ENCODE assay signal across 8 mouse cellular contexts in genomic region chr2:101679164-101679784, GRCm38 (mm10). TPM values are rescaled to one million over a fixed set of nuclear protein-coding genes. Genes with fewer than 3 reads are reported as not detected.
DNase-seq lines count a peak whose midpoint lies in the region; ATAC-seq and TF ChIP-seq lines count a peak whose summit lies in the region.

No protein-coding gene starts in this region.

- peak overlapping the region; percentile 96 for H3K4me3 ChIP-seq in E14TG2a.4 (replicated peaks; ENCODE audit: low read length)
- H3K4me3 ChIP-seq in embryonic facial prominence, embryonic 11.5 days (ENCODE audit: low read depth, low read length), result peak overlapping the region; percentile 88

- no peak for TF ChIP-seq CTCF in E14TG2a.4 (conservative IDR thresholded peaks at IDR 0.05; ENCODE audit: low read length)

- H3K4me1 ChIP-seq in E14TG2a.4 (replicated peaks; ENCODE audit: low read depth, low read length), result peaks cover 12% of the 10 kb centered on the region; the same call in 1 of the 2 replicates
- no peaks in the 10 kb centered on the region for H3K4me1 ChIP-seq in embryonic facial prominence, embryonic 11.5 days (ENCODE audit: control insufficient read depth, insufficient read depth, low read length)

- WGBS in embryonic facial prominence, embryonic 11.5 days, result 3% methylated on average over 15 of the region's 15 CpGs

- peaks cover 12% of the 10 kb centered on the region for H3K27me3 ChIP-seq in E14TG2a.4 (ENCODE audit: insufficient read depth, low read length)
- H3K27me3 ChIP-seq in embryonic facial prominence, embryonic 11.5 days (ENCODE audit: control insufficient read depth, insufficient read depth, low read length), result no peaks in the 10 kb centered on the region

- peaks cover 12% of the 10 kb centered on the region for H3K36me3 ChIP-seq in E14TG2a.4 (ENCODE audit: insufficient read depth, low read length)
- no peaks in the 10 kb centered on the region for H3K36me3 ChIP-seq in embryonic facial prominence, embryonic 11.5 days (replicated peaks; ENCODE audit: control insufficient read depth, insufficient read depth, low read depth, low read length)

- peak overlapping the region; percentile 50 for H3K4me2 ChIP-seq in embryonic facial prominence, embryonic 11.5 days (ENCODE audit: low read depth, low read length)

- no peaks in the 10 kb centered on the region for H3K9me3 ChIP-seq in E14TG2a.4 (ENCODE audit: low read length)
- H3K9me3 ChIP-seq in embryonic facial prominence, embryonic 11.5 days (replicated peaks; ENCODE audit: control insufficient read depth, low read length), result no peaks in the 10 kb centered on the region

- no peak overlapping the region; the same call in 1 of the 2 replicates for H3K9ac ChIP-seq in embryonic facial prominence, embryonic 11.5 days (replicated peaks; ENCODE audit: low read length)

- peak; percentile 33 for DNase-seq in adrenal gland, adult 2 months
- DNase-seq in adrenal gland, postnatal 25 days, result no peak
- DNase-seq in embryonic facial prominence, embryonic 11.5 days (ENCODE audit: low spot score), result peak; percentile 30
- DNase-seq in induced T-regulatory cell, adult 2 months (ENCODE audit: low read depth), result peak; percentile 70
- peak; percentile 13 to 14 for DNase-seq in thymus, postnatal 36 days
- DNase-seq in layer of hippocampus, adult 18-20 months (ENCODE audit: low spot score in 2 of 2), result no peak

- H3K27ac ChIP-seq in embryonic facial prominence, embryonic 11.5 days (replicated peaks; ENCODE audit: low read depth, low read length), result no peak overlapping the region

- no peak for ATAC-seq in embryonic facial prominence, embryonic 11.5 days (replicated peaks; ENCODE audit: insufficient number of reproducible peaks, low FRiP score, low TSS enrichment, low read depth)
- peak; percentile 10; the same call in 1 of the 2 replicates for ATAC-seq in megakaryocyte, adult 5-6 weeks (ENCODE audit: poor library complexity, severe bottlenecking)

RNA-seq across cellular contexts. Expression of gene Traf6, which starts 1.0 kb away (rescaled TPM):
- 10 to 100 TPM; 16.5 to 23.1 TPM for total RNA-seq in adrenal gland, adult 2 months (2021)
- polyA plus RNA-seq in adrenal gland, adult 2 months (2012; rRNA removed), result 5.2 and 6.5 TPM in 2 replicates
- total RNA-seq in adrenal gland, postnatal 25 days (2021), result 18.7 and 20.0 TPM in 2 replicates
- 18.9 and 20.6 TPM in 2 replicates for polyA plus RNA-seq in embryonic facial prominence, embryonic 11.5 days (2014; fragmentation: Nextera tagmentation; extraction: Ambion mirVana)
- 27.7 and 30.2 TPM in 2 replicates for total RNA-seq in megakaryocyte, adult 5-6 weeks (2015)
- 14.6 and 19.4 TPM in 2 replicates for total RNA-seq in megakaryocyte, adult 5-6 weeks (2017)
- total RNA-seq in layer of hippocampus, adult 18-20 months (2021), result 10 to 100 TPM; 15.7 to 15.8 TPM

RNA-seq across cellular contexts. Expression of gene B230118H07Rik, which starts 29.9 kb away (rescaled TPM):
- 10 to 100 TPM; 18.8 to 34.2 TPM for total RNA-seq in adrenal gland, adult 2 months (2021)
- 0.19 and 0.34 TPM in 2 replicates for polyA plus RNA-seq in adrenal gland, adult 2 months (2012; rRNA removed)
- total RNA-seq in adrenal gland, postnatal 25 days (2021), result 28.3 and 30.4 TPM in 2 replicates
- 63.7 and 66.3 TPM in 2 replicates for polyA plus RNA-seq in embryonic facial prominence, embryonic 11.5 days (2014; fragmentation: Nextera tagmentation; extraction: Ambion mirVana)
- total RNA-seq in megakaryocyte, adult 5-6 weeks (2015), result 21.2 and 22.0 TPM in 2 replicates
- 17.8 and 19.7 TPM in 2 replicates for total RNA-seq in megakaryocyte, adult 5-6 weeks (2017)
- 10 to 100 TPM; 32.1 to 39.6 TPM for total RNA-seq in layer of hippocampus, adult 18-20 months (2021)

RNA-seq across cellular contexts. Expression of gene Rag1, which starts 30.0 kb away (rescaled TPM):
- total RNA-seq in adrenal gland, adult 2 months (2021), result under 1 TPM in 1 of 2 experiments, not detected in 1; 0.06 TPM
- polyA plus RNA-seq in adrenal gland, adult 2 months (2012; rRNA removed), result not detected in 2 replicates
- not detected in 2 replicates for total RNA-seq in adrenal gland, postnatal 25 days (2021)
- polyA plus RNA-seq in embryonic facial prominence, embryonic 11.5 days (2014; fragmentation: Nextera tagmentation; extraction: Ambion mirVana), result 0.61 and 0.66 TPM in 2 replicates
- 0.05 TPM in 1 of 2 replicates, not detected in the other for total RNA-seq in megakaryocyte, adult 5-6 weeks (2015)
- total RNA-seq in megakaryocyte, adult 5-6 weeks (2017), result 0.04 and 0.77 TPM in 2 replicates
- under 1 TPM; 0.20 to 0.30 TPM for total RNA-seq in layer of hippocampus, adult 18-20 months (2021)

RNA-seq across cellular contexts. Expression of gene Rag2, which starts 54.8 kb away (rescaled TPM):
- total RNA-seq in adrenal gland, adult 2 months (2021), result not detected
- not detected in 2 replicates for polyA plus RNA-seq in adrenal gland, adult 2 months (2012; rRNA removed)
- not detected in 2 replicates for total RNA-seq in adrenal gland, postnatal 25 days (2021)
- polyA plus RNA-seq in embryonic facial prominence, embryonic 11.5 days (2014; fragmentation: Nextera tagmentation; extraction: Ambion mirVana), result not detected in 2 replicates
- total RNA-seq in megakaryocyte, adult 5-6 weeks (2015), result 0.48 TPM in 1 of 2 replicates, not detected in the other
- not detected in 2 replicates for total RNA-seq in megakaryocyte, adult 5-6 weeks (2017)
- total RNA-seq in layer of hippocampus, adult 18-20 months (2021), result not detected

Comparison
In these comparisons a context has a peak if more than half of its experiments do, and no peak if none do; other contexts are left out.
1. DNase-seq: peak in adrenal gland, adult 2 months (single experiment), embryonic facial prominence, embryonic 11.5 days (single experiment), induced T-regulatory cell, adult 2 months (single experiment) and thymus, postnatal 36 days (2 of 2); none in adrenal gland, postnatal 25 days (single experiment) and layer of hippocampus, adult 18-20 months (0 of 2).